Mouse (Mus musculus): ENCODE measurements at regions not wholly inside any gene's neighbourhood (a gene's known extent, or its start where the extent isn't known, plus 50 kb on each side); places are given as distances from the start of the nearest gene placed in this dataset.

GRCm38 (mm10) chr14:71473907-71474306, 874.3 kb upstream of the Fam160b2 start:
- no peak for ATAC-seq (ENCODE audit: low FRiP score, low read depth)
- Histone ChIP-seq H3K27me3 (no peaks in the 10 kb centered on the region), H3K4me1 (no peaks in the 10 kb centered on the region), H3K4me3 (no peak overlapping the region), H3K4me2 (replicated peaks) (no peak overlapping the region), H3K36me3 (no peaks in the 10 kb centered on the region), H3K9ac (replicated peaks) (no peak overlapping the region), H3K27ac (replicated peaks) (no peak overlapping the region), H3K9me3 (no peaks in the 10 kb centered on the region)
- WGBS: 86% methylated on average over 6 of the region's 6 CpGs

GRCm38 (mm10) chr14:71432364-71432763, 832.7 kb upstream of the Fam160b2 start:
- no peaks in the 10 kb centered on the region for H3K4me1 ChIP-seq
- WGBS: 46% methylated on average over 2 of the region's 2 CpGs
- no peak overlapping the region for H3K27ac ChIP-seq (replicated peaks)
- no peak overlapping the region for H3K4me2 ChIP-seq (replicated peaks)
- H3K9ac ChIP-seq (replicated peaks): no peak overlapping the region
- ATAC-seq (ENCODE audit: low FRiP score, low read depth): no peak
- H3K9me3 ChIP-seq: no peaks in the 10 kb centered on the region
- no peaks in the 10 kb centered on the region for H3K36me3 ChIP-seq
- H3K4me3 ChIP-seq: no peak overlapping the region
- H3K27me3 ChIP-seq: no peaks in the 10 kb centered on the region
